Mouse (Mus musculus): ENCODE data around the gene Snx15. TPM values are rescaled to one million over a fixed set of nuclear protein-coding genes. Genes with fewer than 3 reads are reported as not detected.
A peak's percentile ranks its signal among the peaks of the same experiment; 100 is the strongest.
"Not testable (repeated sequence)": the region's sequence is repeated elsewhere in the genome, so short reads cannot be mapped to it uniquely, and the experiment has no call there.

The Snx15 gene
- total RNA-seq (2021), result 10 to 100 TPM; 27.1 to 27.7 TPM
- long read RNA-seq, experiment 1, transcript Snx15-201 (8 exons, 1,635 nt), result major isoform, 21 of 31 reads
- long read RNA-seq, experiment 1, partial matches to known transcripts, result 3 of 31 reads
- long read RNA-seq, experiment 1, other reads (novel, unspliced or antisense), result 7 of 31 reads
- long read RNA-seq, experiment 2, transcript Snx15-201 (8 exons, 1,635 nt), result major isoform, 34 of 52 reads
- long read RNA-seq, experiment 2, partial matches to known transcripts, result 3 of 52 reads
- long read RNA-seq, experiment 2, other reads (novel, unspliced or antisense), result 15 of 52 reads

DNA sequence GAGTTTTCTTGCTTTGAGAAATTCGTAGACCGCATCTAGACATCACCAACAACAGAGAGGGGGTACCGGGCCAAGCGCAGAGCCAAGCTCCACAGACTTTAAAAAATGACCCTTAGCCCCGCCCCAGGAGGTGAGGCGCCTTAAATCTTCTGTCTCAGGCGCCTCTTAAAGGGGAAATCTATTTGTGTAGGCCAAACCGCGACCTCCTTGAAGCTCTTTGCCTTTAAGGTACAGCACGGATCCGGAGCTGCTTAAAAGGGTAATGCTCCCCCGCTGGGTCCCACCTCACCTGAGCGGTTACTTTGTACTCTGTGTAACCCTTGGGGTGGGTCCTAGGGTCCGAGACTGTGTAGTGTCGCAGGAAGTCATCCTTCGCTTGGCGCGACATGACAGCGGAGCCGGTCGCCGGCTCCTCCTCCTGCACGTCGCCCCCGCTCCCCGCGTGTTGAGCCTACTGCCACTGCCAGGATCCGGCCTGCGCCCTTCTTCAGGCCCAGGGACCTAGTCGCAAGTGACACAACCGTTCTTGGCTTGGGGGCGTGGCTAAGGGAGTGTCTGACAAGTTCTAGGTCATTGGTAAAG lies at the start of gene Snx15:
TSS of gene Snx15 (minus strand) at position 545 of the 582 bp plus-strand sequence.
- DNase-seq (ENCODE audit: low spot score in 2 of 2), result peak; percentile 70 to 92

DNA sequence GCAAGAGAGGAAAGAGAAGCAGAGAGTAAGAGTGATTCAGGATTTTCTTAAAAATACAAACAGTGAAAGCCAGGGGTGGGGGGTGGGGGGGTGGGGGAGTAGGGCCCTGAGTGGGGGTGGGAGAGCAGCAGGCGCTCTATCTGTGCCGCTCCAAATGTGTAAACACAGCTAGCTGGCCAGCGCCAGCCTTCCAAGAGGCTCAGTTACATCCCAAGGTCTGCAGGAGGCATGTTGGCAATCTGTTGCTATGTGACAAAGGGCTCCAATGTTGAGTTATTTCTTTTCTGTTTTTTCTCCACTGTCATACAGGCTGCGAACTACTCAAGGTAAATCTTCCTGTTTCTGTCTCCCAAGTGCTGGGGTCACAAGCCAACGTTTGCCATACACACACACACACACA lies 46.7 kb upstream of the Snx15 start:
- DNase-seq (ENCODE audit: low spot score in 2 of 2), result no peak

DNA sequence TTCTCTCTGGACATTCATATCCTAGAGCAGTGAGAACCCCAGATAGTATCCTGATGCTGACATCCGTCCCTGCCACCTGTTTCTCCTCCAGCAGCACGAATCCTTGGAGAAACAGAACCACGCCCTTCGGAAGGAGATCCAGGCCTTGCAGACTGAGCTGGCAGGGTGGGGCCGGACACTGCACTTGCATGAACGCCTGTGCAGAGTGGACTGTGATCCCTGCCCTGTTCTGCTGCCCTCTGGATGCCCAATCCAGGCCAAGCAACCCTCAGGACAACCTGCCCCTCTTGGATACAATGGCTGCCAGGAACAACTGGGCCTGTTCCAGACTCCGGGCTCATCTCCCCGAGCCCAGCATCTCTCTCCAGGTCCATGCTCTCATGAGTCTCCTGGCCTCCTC lies 43.1 kb upstream of the Snx15 start:
- DNase-seq (ENCODE audit: low spot score in 2 of 2), result no peak

DNA sequence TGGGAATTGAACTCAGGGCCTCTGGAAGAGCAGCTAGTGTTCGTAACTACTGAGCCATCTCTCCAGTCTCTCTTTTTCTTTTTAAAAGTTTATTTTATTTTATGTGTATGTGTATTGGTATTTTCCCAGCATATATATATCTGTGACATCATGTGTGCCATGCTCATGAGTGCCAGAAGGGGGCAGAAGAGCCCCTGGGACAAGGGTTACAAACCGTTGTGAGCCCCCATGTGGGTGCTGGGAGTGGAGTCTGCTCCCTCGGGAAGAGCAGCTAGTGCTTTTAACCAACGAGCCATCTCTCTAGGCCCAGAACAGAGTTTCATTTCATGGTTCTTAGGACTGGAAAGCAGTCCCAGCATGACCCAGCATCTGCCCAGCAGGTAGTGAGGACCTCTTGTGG lies 38.6 kb upstream of the Snx15 start:
- no peak for DNase-seq (ENCODE audit: low spot score in 2 of 2)

DNA sequence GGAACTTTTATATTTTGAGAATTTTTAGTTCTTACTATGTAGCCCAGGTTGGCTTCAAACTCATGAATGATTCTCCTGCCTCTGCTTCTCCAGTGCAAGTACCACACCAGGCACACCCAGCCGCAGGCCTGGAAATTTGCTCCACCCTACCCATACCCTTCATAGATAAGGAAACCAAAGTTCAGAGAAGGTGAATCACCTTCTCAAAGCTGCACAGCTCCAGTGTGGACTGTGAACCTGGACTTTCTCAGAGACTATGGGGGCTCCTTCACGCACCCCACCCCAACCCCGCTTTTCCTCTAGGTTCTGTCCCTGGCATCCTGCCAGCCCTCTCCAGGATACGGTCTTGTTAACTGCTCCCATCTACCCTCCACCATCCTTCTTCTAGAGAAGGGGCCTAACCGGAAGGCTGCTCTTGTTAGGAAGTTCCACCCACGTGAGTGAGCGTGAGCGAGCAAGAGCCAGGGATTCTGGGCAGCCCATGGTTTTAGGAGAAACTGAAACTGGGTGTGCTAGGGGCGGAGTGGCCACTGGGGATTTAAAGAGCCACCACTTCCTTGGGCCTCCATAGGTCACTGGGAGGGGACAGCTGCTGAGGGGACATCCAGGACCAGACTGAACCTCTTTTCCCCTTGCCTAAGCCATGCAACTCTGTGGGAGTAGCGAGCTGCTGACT lies 35.9 kb upstream of the Snx15 start:
- no peak for DNase-seq (ENCODE audit: low spot score in 2 of 2)

DNA sequence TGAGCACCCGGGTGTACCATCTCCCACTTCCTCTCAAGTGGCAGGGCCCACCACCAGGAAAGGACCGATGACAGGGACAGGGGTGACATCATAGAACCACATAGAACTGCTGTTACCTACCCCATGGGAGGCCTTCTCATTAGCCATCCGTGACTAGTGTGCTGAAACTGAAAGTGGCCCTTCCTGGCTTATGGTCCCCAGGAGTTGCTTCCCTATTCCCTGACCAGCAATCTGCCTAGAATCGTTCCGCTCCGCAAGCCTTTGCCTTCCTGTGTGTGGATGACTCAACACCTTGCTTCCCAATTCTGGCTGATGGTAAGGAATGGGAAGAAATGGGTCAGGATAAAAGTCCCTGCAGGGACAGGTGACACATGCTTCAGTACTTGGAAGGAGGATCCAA lies 29.1 kb upstream of the Snx15 start:
- no peak for DNase-seq (ENCODE audit: low spot score in 2 of 2)

DNA sequence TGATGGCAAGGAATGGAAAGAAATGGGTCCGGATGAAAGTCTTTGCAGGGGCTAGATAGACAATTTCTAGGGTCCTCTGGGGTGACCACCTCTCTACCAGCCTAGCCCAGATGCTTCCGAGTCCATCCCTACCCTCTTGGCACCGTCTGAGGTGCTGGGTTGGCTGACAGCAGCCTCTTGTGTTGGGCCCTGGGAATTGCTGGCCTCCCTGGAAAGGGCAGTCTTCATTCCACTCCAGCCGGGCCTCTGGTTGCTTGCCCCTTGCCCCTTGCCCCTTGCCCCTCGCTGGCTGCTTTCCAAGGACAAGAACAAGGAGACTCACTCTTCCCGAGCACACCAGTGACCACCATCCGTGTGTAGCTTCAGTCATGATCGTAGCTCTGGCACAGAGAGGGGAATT lies 28.3 kb upstream of the Snx15 start:
- no peak for DNase-seq (ENCODE audit: low spot score in 2 of 2)

DNA sequence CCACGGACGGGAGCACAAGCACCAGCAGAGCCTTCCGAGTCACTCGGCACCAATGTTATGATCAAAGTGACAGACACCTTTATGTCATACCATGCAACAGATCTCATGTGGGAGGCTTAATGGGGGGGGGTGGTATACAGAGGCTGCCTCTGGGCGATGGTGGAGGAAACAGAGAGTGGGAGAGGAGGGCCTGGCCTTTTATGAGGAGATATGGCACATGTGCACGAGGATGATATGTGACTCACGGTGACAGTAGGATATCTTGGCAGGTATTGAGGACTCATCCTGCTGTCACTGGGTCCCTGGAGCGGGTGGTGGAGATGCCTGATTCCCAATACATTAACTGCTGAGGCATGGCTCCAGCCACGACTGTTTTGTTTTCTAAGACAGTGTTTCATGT lies 27.1 kb upstream of the Snx15 start:
- DNase-seq (ENCODE audit: low spot score in 2 of 2), result no peak

DNA sequence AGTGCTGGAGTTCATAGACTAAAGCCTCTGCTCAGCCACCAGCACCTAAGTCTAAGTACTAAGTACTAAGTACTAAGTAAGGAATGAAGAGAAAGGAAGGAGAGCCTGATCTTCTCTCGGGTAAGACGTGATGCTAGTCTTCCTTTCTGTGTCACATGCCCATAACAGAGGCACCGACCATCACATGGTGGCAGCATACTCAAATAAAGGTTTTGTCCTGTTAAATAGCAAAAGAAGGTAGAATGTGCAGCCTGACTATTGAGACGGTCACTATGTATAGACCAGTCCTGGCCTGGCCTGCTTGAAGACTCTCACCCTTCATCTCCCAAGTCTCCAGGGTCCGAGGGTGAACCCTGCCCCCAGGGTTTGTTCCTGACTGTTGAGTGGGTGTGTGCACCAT lies 16.7 kb upstream of the Snx15 start:
- DNase-seq (ENCODE audit: low spot score in 2 of 2), result no peak

DNA sequence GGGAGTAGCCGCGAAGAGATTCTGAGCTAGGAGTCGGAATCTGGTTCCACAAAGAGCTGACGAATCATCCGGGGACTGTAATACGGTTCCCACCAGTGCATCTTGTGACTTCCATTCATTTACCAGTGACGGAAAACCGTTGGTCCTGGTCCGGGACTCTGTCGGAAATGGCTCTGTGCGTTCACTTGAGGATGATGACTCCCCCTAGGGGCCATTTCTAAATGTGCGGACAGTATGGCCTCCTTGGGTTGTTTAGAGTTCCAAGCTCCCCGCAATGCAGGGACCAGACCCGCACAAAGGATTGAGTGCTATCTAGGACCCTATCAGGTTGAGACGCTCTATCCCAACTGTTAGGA lies 13.3 kb upstream of the Snx15 start, which contains the start of gene Arl2:
TSS of gene Arl2 (minus strand) at position 155 of the 356 bp plus-strand sequence.
- DNase-seq (ENCODE audit: low spot score in 2 of 2), result peak; percentile 52 to 59

DNA sequence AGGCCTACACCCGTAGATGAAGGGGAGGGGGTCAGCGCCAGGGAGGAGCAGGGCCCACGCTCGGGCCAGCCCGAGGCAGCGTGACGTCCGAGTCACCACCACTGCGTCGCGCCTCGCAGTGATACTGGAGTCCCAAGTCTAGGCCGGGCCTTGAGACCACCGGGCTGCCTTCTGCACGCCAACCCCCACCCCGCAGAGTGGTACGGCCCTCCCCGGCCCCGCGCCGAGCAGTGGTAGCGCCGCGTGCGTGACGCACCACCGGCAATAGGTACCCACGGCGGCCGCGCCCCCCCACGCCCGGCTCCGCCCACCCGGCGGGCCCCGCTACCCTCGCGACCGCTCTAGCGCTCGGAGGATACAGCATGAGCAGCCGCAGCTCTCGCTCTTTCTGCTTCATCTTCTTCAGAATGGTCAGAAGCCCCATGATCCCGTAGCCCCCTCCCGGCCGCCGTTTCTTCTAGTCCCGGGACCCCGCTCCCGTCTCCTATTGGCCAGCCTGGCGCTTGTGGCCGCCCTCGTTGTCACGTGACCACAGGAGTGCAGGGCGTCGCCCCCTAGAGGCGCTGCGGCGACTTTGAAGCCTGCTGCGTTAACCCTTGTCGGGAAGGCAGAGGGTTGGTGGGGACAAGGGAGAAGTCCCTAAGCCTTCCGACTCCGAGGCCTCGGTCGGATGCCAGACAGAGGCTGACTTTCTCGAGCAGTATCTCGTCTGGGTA lies 12.7 kb upstream of the Snx15 start, which contains the start of gene Batf2:
TSS of gene Batf2 (plus strand) at position 306 of the 716 bp plus-strand sequence.
- peak; percentile 74 to 87 for DNase-seq (ENCODE audit: low spot score in 2 of 2)

DNA sequence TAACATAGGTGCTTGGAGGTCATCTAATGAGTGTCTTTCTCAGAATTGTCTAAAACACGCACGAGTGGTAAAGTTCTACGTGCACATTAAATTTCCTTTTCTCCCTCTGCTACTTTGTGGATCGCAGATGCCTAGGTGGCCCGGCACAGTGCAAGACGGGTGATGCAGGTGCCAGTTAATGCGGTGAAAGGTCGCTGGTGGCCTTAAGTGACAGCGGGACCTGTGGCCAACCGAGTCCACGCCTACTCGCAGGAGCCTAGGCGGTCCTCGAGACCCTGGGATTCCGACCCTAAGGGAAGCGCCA lies 12.2 kb upstream of the Snx15 start:
- peak in 1 of 2 experiments; percentile 28 for DNase-seq (ENCODE audit: low spot score in 2 of 2)

DNA sequence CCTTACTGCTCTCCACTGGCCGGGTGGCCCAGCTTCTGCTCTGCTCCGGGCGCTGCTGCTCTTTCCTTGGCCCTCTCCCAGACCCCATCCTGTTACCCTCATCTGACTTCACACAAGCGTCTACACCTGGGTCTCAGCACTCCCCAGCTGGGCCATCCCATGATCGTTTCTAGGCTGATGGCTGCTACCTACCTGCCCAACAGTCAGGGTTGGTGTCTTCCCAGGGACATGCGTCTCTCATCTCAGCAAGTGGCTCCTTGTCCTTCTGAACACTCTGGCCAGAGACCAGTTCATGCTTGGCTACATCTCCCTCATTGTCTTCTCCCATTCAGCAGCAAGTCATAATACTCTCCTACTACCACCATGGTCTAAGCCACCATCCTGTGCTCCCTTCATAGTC lies 11.6 kb upstream of the Snx15 start:
- no peak for DNase-seq (ENCODE audit: low spot score in 2 of 2)

DNA sequence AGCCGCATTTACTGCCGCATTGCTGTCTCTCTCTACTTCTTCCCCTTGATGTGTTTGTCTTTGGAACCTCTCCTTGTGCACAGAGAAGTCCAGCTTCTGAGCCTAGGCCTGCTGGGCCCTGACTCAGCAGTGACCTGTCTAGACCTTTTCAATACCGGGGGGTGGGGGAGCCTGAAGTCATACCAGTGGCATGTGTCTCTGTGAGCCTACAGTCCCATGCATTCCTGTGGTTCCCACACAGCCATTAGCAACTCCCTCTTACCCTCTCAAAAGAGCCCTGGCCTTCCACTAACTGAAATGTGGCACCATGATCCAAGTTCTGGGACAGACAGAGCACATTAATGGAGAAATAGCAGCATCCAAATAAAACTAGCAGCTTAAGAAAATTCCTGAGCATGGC lies 8.3 kb upstream of the Snx15 start:
- DNase-seq (ENCODE audit: low spot score in 2 of 2), result no peak

DNA sequence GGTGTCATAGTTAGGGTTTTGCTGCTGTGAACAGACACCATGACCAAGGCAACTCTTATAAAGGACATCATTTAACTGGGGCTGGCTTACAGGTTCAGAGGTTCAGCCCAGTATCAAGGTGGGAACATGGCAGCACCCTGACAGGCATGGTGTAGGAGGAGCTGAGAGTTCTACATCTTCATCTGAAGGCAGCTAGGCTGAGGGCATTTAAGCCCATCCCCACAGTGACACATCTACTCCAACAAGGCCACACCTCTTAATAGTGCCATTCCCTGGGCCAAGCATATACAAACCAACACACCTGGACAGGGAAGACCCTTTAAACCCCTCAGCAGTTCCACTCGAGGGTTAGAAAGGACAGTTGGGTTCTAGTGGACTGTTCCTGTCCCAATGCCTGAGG lies 5.1 kb upstream of the Snx15 start:
- not testable (repeated sequence) for DNase-seq (ENCODE audit: low spot score in 2 of 2)

DNA sequence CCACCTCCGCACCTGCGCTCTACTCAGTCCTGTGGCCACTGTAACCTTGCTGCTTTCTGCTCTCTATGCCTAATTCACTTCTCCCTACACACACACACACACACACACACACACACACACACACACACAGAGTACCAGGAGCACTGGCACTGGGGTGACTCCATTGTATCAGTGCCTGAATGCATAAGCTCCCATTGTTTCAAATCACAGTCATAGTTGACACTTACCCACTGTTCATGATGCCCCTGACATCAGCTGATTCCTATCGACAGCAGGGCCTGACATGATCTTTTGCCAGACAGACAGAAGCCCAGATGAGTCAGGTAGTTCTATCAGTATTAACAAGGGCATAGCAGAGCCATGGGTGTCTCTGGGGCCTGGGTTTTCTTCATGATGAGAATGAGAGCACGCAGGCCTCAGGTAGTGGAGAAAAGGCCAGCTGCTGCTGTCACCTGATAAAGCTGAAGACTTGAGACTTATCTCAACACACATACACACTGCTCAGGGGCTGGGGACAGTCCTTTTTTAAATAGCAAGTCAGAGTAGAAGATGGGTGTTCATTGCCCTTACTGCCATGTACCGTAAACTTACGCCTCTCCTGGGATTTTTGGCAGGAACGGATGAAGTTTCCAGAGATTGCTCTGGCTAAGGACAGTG lies 4.2 kb upstream of the Snx15 start:
- no peak for DNase-seq (ENCODE audit: low spot score in 2 of 2)

DNA sequence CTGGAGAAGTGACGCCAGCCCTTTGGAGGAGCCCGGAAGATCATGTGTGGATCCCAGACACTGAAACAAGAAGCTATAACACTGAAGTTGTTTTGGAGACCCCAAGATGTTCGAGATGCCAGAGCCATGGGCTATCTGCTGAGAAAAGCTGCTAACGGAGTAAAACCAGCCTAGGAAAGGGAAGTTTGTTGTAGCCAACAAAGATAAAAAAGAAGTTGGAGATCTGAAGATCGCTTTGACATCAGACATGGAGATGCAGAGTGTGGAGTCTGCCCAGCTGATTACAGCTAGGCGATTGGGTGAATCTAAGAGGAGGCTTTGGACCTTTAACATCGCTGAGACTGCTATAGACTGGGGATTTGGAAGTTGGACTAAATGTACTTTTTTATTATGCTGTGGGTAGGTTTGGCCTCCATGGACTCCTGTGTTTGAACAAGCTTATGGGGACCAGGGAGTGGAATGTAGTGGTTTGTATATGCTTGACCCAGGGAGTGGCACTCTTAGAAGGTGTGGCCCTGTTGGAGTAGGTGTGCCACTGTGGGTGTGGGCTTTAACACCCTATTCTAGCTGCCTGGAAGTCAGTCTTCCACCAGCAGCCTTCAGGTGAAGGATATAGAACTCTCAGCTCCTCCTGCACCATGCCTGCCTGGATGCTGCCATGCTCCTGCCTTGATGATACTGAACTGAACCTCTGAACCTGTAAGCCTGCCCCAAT lies 2.5 kb upstream of the Snx15 start:
- not testable (repeated sequence) for DNase-seq (ENCODE audit: low spot score in 2 of 2)

DNA sequence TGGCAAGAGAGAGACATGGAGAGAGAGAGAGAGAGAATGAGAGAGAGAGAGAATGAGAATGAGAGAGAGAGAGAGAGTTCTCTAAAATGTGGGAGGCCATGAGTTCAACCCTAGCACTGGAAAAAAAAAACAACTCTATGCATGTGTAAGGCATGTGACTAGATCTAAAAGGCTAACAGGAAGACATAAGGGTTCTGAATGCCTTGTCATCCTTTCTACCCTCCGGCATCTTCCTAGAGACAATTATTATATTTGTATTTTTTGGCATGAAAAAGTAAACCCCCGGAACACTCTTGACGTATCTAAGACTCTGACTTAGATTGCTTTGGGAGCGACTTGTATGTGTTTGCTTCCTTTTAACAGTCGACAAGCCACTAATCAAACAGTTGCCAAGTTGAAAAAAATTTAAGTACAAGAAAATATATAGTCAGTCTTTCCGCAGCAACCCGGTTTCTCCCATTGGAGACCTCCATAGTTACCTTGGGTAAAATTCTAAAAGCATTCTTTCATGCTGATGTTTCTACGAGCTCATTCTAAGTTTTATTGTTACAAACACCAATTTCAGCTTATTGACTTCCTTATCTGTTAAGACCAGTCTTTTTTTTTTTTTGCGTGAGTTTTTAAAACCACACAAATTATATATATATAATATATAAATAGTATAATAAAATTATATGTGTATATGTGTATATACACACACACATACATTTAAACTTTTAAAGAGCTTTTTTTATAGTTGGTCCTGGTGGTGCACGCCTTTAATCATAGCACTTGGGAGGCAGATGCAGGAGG lies 1.1 kb downstream of the Snx15 start:
- no peak for DNase-seq (ENCODE audit: low spot score in 2 of 2)

DNA sequence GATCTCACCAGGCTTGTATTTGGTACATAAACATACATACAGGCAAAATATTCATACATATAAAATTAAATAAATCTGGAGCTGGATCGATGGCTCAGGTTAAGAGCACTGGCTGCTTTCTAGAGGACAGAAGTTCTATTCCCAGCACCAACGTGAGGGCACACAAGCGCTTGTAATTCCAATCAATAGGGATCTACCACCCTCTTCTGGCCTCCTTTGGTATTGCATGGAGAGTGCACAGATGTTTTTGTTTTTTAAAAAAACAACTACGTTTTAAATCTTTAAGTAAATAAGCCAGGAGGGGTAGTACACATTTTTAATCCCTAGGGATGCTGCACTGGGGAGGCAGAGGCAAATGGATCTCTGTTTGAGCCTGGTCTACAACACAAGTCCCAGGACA lies 1.8 kb downstream of the Snx15 start:
- DNase-seq (ENCODE audit: low spot score in 2 of 2), result no peak

DNA sequence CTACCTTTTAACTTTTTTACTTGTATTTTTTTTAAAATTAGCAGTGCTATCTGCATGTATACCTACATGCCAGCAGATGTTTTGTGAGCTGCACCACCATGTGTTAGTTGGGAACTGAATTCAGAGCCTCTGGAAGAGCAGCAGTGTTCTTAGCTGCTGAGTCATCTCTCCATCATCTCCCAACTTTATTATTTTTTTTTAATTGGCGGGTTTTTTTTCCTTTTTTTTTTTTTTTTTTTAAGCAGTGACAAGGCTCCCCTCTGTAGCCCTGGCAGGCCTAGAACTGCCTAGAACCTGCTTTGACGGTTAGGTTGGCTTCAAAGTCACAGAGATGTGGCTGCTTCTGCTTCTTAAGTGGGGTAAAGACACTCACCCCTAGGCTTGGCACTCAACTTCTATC lies 3.2 kb downstream of the Snx15 start:
- no peak for DNase-seq (ENCODE audit: low spot score in 2 of 2)

All from adrenal gland, postnatal 4 days (tissue).